Mouse (Mus musculus) thymus, adult 2 months (tissue): ENCODE measurements around the gene Josd2.

ENCODE experiments used
- CTCF ChIP-seq: fragments of 200-500 bp; IDR thresholded peaks from 2 replicates; pipeline ENCODE4 v1.5.1; 2012; ENCODE audit warnings: mild to moderate bottlenecking, control low read depth, low read length, moderate library complexity, borderline replicate concordance; ENCODE audit not compliant: control insufficient read depth, poor library complexity, insufficient read depth; ENCODE audit errors: extremely low read depth
- POLR2A ChIP-seq: fragments of 200-500 bp; IDR thresholded peaks from 2 replicates; pipeline ENCODE4 v1.6.1; 2012; ENCODE audit warnings: mild to moderate bottlenecking, low read length, control low read depth, moderate library complexity; ENCODE audit not compliant: control insufficient read depth, poor library complexity, insufficient read depth; ENCODE audit errors: extremely low read depth

GRCm38 (mm10) chr7:44501563-44502115 lies 33.9 kb downstream of the Josd2 start:
- TF ChIP-seq CTCF: peak; percentile 59; the same call in 1 of the 2 replicates
- no peak for TF ChIP-seq POLR2A
